Mouse (Mus musculus) left cerebral cortex, postnatal 36 days (tissue): ENCODE results near the gene Tacc2. TPM values are rescaled to one million over a fixed set of nuclear protein-coding genes. Genes with fewer than 3 reads are reported as not detected.

ENCODE experiments used
- DNase-seq, 2 experiments: peaks; one replicate each; pipeline ENCODE4 v3.0.0; 2021 to 2022; ENCODE audit warnings: low spot score in 2 of 2, mixed read lengths in 1 of 2
- intact Hi-C: fragments of 180-260 bp; cut with DNase I; formaldehyde crosslinking; loops from one replicate; pipeline ENCODE4 v1.15.1; 2025
- total RNA-seq, 2 experiments: library from RNA; stranded (reverse); gene quantifications; 2 replicates each; pipeline ENCODE4 v1.2.3; 2021

Tacc2 gene
- total RNA-seq, 2 experiments from 2014 or later, result 63.0 to 69.5 TPM

GRCm38 (mm10) chr7:130785923-130786575 is 208.8 kb downstream of the Tacc2 start:
- intact Hi-C loops, result no loop called here
- DNase-seq, result no peak

- intact Hi-C loops, result no loop called here
- DNase-seq, result no peak
These were observed 209.5 kb downstream of the Tacc2 start for GRCm38 (mm10) chr7:130786708-130787107.

- intact Hi-C loops, result no loop called here
- DNase-seq, result no peak
These were observed 210.3 kb downstream of the Tacc2 start for GRCm38 (mm10) chr7:130787537-130787936.

- DNase-seq, result no peak
- intact Hi-C loops, result no loop called here
These were observed 211.7 kb downstream of the Tacc2 start for GRCm38 (mm10) chr7:130788950-130789349.

- DNase-seq, result no peak
- intact Hi-C loops, result no loop called here
These were observed 212.2 kb downstream of the Tacc2 start for GRCm38 (mm10) chr7:130789456-130789855.

GRCm38 (mm10) chr7:130793671-130794070 is 216.4 kb downstream of the Tacc2 start:
- DNase-seq, result no peak
- intact Hi-C loops, result no loop called here

- DNase-seq, result no peak
- intact Hi-C loops, result no loop called here
These were observed 219.5 kb downstream of the Tacc2 start for GRCm38 (mm10) chr7:130796786-130797185.

GRCm38 (mm10) chr7:130797524-130797923 is 220.3 kb downstream of the Tacc2 start:
- intact Hi-C loops, result no loop called here
- no peak for DNase-seq

GRCm38 (mm10) chr7:130799418-130799817 is 222.2 kb downstream of the Tacc2 start:
- intact Hi-C loops, result no loop called here
- DNase-seq, result no peak

GRCm38 (mm10) chr7:130800681-130801080 is 223.4 kb downstream of the Tacc2 start:
- intact Hi-C loops, result no loop called here
- DNase-seq, result no peak

GRCm38 (mm10) chr7:130801811-130802210 is 224.6 kb downstream of the Tacc2 start:
- intact Hi-C loops, result no loop called here
- no peak for DNase-seq

- DNase-seq, result no peak
These were observed 226.1 kb downstream of the Tacc2 start for GRCm38 (mm10) chr7:130803251-130803825.

GRCm38 (mm10) chr7:130804991-130805390 is 227.8 kb downstream of the Tacc2 start:
- intact Hi-C loops, result no loop called here
- no peak for DNase-seq

More at GRCm38 (mm10) chr7:130803251-130803825, 226.1 kb downstream of the Tacc2 start:
- intact Hi-C loops, result no loop called here

GRCm38 (mm10) chr7:130807749-130808148 is 230.5 kb downstream of the Tacc2 start:
- peak; percentile 74 to 77 for DNase-seq
- intact Hi-C loops, result no loop called here

- no peak for DNase-seq
- intact Hi-C loops, result no loop called here
These were observed 231.5 kb downstream of the Tacc2 start for GRCm38 (mm10) chr7:130808694-130809093.

- intact Hi-C loops, result no loop called here
- no peak for DNase-seq
These were observed 233.0 kb downstream of the Tacc2 start for GRCm38 (mm10) chr7:130810238-130810637.

- DNase-seq, result no peak
- intact Hi-C loops, result no loop called here
These were observed 235.2 kb downstream of the Tacc2 start for GRCm38 (mm10) chr7:130812407-130812806.

Other genes starting within 250 kb of the Tacc2 start
- gene Ate1, start 57.1 kb upstream of the Tacc2 start, total RNA-seq, result 10 to 100 TPM; 57.7 to 65.1 TPM
- gene Nsmce4a, start 4.3 kb upstream of the Tacc2 start, total RNA-seq, result 10 to 100 TPM; 36.0 to 38.0 TPM
- gene Btbd16, start 196.6 kb downstream of the Tacc2 start, total RNA-seq, result under 1 TPM; 0.23 to 0.37 TPM